Mouse (Mus musculus) hindbrain, embryonic 12.5 days (tissue): ENCODE data around the gene Rpgr. TPM values are rescaled to one million over a fixed set of nuclear protein-coding genes. Genes with fewer than 3 reads are reported as not detected.

Experiments
- ATAC-seq: fragments of 200-750 bp; cut with Nextera tagmentation; 2 replicates; pipeline ENCODE4 v1.8.0; 2017; ENCODE audit warnings: moderate TSS enrichment; ENCODE audit not compliant: low FRiP score
- H3K27ac ChIP-seq: fragments of 300-500 bp; sonication (generic); 2 replicates; pipeline ENCODE4 v1.5.1; 2016; ENCODE audit warnings: mild to moderate bottlenecking
- H3K27me3 ChIP-seq: fragments of 300-500 bp; sonication (generic); 2 replicates; pipeline ENCODE4 v1.6.1; 2016; ENCODE audit warnings: mild to moderate bottlenecking
- H3K36me3 ChIP-seq: fragments of 300-500 bp; sonication (generic); 2 replicates; pipeline ENCODE4 v1.6.1; 2016; ENCODE audit warnings: mild to moderate bottlenecking
- H3K4me1 ChIP-seq: fragments of 300-500 bp; sonication (generic); 2 replicates; pipeline ENCODE4 v1.6.1; 2016
- H3K4me2 ChIP-seq: fragments of 300-500 bp; sonication (generic); replicated peaks from 2 replicates; pipeline ENCODE4 v1.6.1; 2016; ENCODE audit warnings: mild to moderate bottlenecking
- H3K4me3 ChIP-seq: fragments of 300-500 bp; sonication (generic); 2 replicates; pipeline ENCODE4 v1.5.1; 2016; ENCODE audit warnings: mild to moderate bottlenecking
- H3K9ac ChIP-seq: fragments of 300-500 bp; sonication (generic); 2 replicates; pipeline ENCODE4 v1.6.1; 2016; ENCODE audit warnings: mild to moderate bottlenecking, moderate library complexity
- H3K9me3 ChIP-seq: fragments of 300-500 bp; sonication (generic); replicated peaks from 2 replicates; pipeline ENCODE4 v1.6.1; 2016; ENCODE audit warnings: mild to moderate bottlenecking
- whole genome bisulfite sequencing: fragments of 180-500 bp; shearing (Covaris S2); methylation state at CpG from one replicate; pipeline ENCODE4 v1.1.7; 2016; 5-methylcytosine and 5-hydroxymethylcytosine counted together
- polyA plus RNA-seq: library from polyadenylated mRNA; unstranded; fragments of >200 nt; fragmentation: Nextera tagmentation; extraction: Ambion mirVana; gene quantifications from 2 replicates; pipeline ENCODE4 v1.2.1, GENCODE M21; 2016

Gene Rpgr
- polyA plus RNA-seq, 1 experiment from 2014 or later: 44.6 TPM

DNA sequence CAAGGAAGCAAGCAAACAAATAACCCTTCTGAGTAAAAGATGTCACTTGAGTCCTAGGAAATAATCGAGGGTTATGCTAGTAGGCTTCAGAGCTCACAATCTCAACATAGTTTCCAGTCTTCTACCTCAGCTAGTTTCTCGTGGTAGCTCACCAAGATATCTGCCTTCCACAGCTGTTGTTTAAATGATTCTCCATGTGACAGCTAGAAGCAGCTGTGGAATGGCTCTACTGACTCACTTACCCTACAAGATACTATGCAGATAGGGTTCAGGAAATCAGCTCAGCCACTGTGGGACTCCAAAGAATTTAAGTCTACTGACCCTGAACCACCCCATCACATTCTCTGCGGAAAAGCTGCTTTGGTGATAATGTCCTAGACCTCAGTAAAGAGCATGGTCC lies 64.3 kb downstream of the Rpgr start:
- no peaks in the 10 kb centered on the region for H3K9me3 ChIP-seq
- WGBS: 64% methylated on average over 3 of the region's 3 CpGs
- no peak overlapping the region for H3K4me2 ChIP-seq
- H3K27ac ChIP-seq: no peak overlapping the region
- ATAC-seq: no peak
- no peaks in the 10 kb centered on the region for H3K27me3 ChIP-seq
- no peak overlapping the region for H3K9ac ChIP-seq
- no peaks in the 10 kb centered on the region for H3K4me1 ChIP-seq
- no peaks in the 10 kb centered on the region for H3K36me3 ChIP-seq
- H3K4me3 ChIP-seq: no peak overlapping the region

DNA sequence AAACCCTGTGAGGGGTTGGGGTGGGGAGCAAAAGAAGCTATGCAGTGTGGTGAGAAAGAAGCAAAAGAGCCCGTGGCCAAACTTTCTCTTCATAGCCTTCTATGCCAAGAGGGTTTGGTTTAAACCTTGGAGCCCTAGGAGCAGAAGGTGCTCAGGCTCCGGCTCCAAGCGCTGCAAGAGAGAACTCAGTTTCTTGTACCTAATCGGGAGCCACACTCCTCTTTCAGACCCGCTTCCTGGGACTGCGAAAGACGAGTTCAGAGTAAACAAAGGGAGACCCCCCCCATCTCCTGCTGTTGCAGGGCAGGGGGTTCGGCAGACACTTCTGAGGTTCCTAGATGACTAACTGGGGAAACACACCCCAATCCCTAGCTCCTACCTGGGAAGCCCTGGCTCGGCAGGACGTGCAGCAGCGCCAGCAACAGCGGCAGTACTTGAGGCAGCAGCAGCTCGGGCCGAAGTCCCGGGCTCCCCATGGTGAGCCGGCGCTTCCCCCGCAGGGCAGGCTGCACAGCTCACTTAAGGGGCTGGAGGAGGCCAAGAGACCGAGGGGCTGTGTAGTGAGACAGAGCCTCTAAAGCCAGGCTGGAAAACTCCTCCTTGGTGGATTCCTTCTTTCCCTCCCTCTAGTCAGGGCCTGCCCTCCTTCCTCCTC lies 99.5 kb downstream of the Rpgr start, which contains the start of gene Srpx:
Srpx (minus strand) TSS at position 645 of the 655 bp plus-strand sequence.
- 25% methylated on average over 19 of the region's 19 CpGs for WGBS
- ATAC-seq: peak; percentile 66

DNA sequence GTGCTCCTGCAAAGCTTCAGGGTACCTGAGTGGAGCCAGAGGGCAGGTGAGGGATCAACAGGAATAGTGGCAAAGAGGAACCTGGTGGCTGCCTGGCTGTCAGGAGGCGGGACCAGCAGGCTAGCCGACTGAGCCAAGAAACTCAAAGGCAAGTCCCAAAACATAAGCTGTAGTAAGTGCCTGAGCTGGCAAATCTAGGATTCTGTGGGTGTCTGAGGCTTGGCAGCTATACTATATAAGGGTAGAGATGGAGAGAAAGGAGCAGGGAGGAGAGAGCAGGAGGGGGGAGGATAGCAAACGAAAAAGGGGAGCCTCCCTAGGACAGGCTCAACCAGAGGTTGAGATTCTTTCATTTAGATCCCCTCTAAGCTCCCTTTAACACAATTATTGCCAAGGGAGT lies 100.9 kb downstream of the Rpgr start:
- no peak for ATAC-seq
- H3K27ac ChIP-seq: no peak overlapping the region
- 49% methylated on average over 3 of the region's 3 CpGs for WGBS

More for the DNA sequence above, 99.5 kb downstream of the Rpgr start, which contains the start of gene Srpx:
- no peaks in the 10 kb centered on the region for H3K4me1 ChIP-seq
- H3K27me3 ChIP-seq: no peaks in the 10 kb centered on the region; the same call in 1 of the 2 replicates
- peak within 1 kb of the TSS; percentile 35 for H3K9ac ChIP-seq
- no peak within 1 kb of the TSS for H3K27ac ChIP-seq
- peak within 1 kb of the TSS; percentile 32 for H3K4me3 ChIP-seq
- no peaks in the 10 kb centered on the region for H3K36me3 ChIP-seq
- H3K9me3 ChIP-seq: no peaks in the 10 kb centered on the region
- peak within 1 kb of the TSS; percentile 56 for H3K4me2 ChIP-seq

DNA sequence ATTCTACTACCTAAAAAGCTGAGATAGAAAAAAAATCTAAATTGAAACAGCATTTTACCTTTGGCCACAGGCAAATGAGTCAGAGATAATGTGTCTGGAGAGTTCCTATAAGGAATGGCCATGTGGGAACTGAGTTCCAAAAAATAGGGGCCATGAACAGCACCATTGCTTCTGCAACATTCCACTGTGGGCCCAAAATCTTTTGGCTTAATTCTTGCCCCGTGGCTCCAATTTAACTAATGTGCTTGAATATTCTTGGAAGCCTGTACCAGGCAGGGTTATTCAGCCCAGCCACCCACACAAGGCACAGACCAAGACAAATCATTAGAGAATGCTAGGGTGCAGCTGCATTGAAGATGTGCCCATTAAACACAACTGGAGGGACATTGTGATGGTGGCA lies 106.0 kb downstream of the Rpgr start:
- H3K4me2 ChIP-seq: no peak overlapping the region
- no peak overlapping the region for H3K4me3 ChIP-seq
- H3K36me3 ChIP-seq: no peaks in the 10 kb centered on the region
- no peaks in the 10 kb centered on the region for H3K9me3 ChIP-seq
- H3K27me3 ChIP-seq: no peaks in the 10 kb centered on the region
- no peaks in the 10 kb centered on the region for H3K4me1 ChIP-seq
- H3K27ac ChIP-seq: no peak overlapping the region
- ATAC-seq: no peak
- 54% methylated on average over 1 of the region's 1 CpGs for WGBS
- no peak overlapping the region for H3K9ac ChIP-seq

More for the DNA sequence above, 100.9 kb downstream of the Rpgr start:
- no peaks in the 10 kb centered on the region for H3K36me3 ChIP-seq
- H3K27me3 ChIP-seq: no peaks in the 10 kb centered on the region; the same call in 1 of the 2 replicates
- no peaks in the 10 kb centered on the region for H3K4me1 ChIP-seq
- H3K4me2 ChIP-seq: no peak overlapping the region
- no peak overlapping the region for H3K4me3 ChIP-seq
- H3K9ac ChIP-seq: no peak overlapping the region
- H3K9me3 ChIP-seq: no peaks in the 10 kb centered on the region

DNA sequence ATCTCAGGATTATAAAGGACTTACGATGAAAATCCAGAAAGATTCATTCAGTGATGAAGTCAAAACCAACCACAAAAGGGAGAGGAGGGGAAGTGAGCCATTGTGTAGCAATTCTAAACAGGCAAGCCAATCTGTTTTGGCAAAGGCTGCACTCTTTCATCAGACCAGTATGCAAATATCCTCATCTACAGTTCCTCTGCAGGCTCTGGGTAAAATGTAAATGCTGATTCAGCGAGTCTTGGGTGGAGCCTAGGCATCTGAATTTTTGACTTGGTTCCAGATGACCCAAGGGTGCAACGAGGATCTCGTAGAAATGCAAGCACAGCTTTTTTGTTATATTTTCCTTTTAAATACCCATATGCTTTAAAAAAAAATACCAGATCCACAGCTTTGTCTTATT lies 108.2 kb downstream of the Rpgr start:
- H3K27ac ChIP-seq: no peak overlapping the region
- H3K36me3 ChIP-seq: no peaks in the 10 kb centered on the region
- no peak overlapping the region for H3K9ac ChIP-seq
- WGBS: 59% methylated on average over 4 of the region's 4 CpGs
- H3K9me3 ChIP-seq: no peaks in the 10 kb centered on the region
- no peak overlapping the region for H3K4me2 ChIP-seq
- H3K4me1 ChIP-seq: no peaks in the 10 kb centered on the region
- H3K27me3 ChIP-seq: no peaks in the 10 kb centered on the region
- no peak overlapping the region for H3K4me3 ChIP-seq
- ATAC-seq: no peak

DNA sequence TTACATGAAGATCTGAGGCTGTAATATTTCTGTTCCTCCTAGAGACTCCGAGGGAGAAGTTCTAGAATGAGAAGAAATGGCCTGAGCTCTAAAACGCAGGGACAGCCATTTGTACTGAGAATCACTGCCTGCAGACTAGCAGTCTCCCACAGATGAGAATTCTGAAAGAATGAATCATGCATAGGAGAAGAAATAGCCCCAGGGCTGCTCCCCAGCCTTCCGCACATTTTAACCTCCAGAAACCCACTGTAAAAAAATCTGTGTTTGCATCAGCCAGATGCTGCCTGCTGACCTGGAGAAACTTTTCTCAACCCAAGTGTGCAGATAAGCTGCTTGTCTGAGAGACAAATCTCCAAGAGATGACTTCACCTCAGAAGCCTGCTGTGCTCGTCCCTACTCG lies 111.2 kb downstream of the Rpgr start:
- no peak overlapping the region for H3K4me3 ChIP-seq
- ATAC-seq: no peak
- no peaks in the 10 kb centered on the region for H3K4me1 ChIP-seq
- no peak overlapping the region for H3K4me2 ChIP-seq
- H3K9ac ChIP-seq: no peak overlapping the region
- H3K9me3 ChIP-seq: no peaks in the 10 kb centered on the region
- WGBS: 69% methylated on average over 5 of the region's 5 CpGs
- H3K27ac ChIP-seq: no peak overlapping the region
- H3K27me3 ChIP-seq: no peaks in the 10 kb centered on the region
- H3K36me3 ChIP-seq: no peaks in the 10 kb centered on the region

DNA sequence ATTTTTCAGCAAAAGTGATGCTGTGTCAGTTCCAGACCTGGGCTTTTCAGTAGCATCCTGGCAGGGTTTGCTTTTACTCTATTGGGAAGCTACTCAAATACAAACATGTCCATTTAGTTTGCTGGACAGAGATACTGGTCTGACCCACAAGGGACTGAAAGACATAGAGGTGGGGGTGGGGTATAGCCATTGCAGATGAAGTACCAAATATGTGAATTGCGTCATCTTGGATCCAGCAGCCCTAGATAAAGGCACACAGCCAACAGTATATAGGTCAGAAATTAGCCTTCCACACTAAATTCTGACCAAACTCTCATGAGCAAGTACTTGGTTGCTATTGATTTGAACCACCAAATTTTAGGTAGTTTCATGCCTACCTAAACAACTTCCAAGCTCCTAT lies 114.0 kb downstream of the Rpgr start:
- no peak overlapping the region for H3K4me3 ChIP-seq
- no peak overlapping the region for H3K9ac ChIP-seq
- no peaks in the 10 kb centered on the region for H3K36me3 ChIP-seq
- no peak overlapping the region for H3K4me2 ChIP-seq
- H3K4me1 ChIP-seq: no peaks in the 10 kb centered on the region
- H3K27ac ChIP-seq: no peak overlapping the region
- ATAC-seq: no peak
- H3K9me3 ChIP-seq: no peaks in the 10 kb centered on the region
- H3K27me3 ChIP-seq: no peaks in the 10 kb centered on the region
- WGBS: 83% methylated on average over 1 of the region's 1 CpGs

DNA sequence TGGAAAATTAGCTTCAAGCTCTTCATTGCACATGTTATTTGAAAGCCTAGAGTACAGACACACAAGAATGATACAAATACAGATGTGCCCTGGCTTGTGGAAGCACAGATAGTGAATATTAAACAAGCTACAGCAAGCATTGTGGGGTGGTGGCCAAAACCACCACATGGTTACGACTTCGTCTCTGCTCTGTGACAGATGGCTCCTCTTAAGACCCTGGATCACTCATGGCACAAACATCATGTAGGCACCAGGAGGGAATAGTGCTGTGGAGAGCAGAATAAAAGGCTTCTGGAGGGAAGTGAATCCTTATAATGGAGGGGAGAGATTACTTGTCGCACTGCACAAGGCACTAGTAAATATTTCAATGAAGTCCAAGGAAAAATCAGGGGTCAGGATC lies 120.9 kb downstream of the Rpgr start:
- Histone ChIP-seq H3K4me1 (no peaks in the 10 kb centered on the region), H3K4me2 (no peak overlapping the region), H3K27me3 (no peaks in the 10 kb centered on the region), H3K9me3 (no peaks in the 10 kb centered on the region), H3K36me3 (no peaks in the 10 kb centered on the region), H3K4me3 (no peak overlapping the region), H3K27ac (no peak overlapping the region), H3K9ac (no peak overlapping the region)
- WGBS: 89% methylated on average over 3 of the region's 3 CpGs
- no peak for ATAC-seq

DNA sequence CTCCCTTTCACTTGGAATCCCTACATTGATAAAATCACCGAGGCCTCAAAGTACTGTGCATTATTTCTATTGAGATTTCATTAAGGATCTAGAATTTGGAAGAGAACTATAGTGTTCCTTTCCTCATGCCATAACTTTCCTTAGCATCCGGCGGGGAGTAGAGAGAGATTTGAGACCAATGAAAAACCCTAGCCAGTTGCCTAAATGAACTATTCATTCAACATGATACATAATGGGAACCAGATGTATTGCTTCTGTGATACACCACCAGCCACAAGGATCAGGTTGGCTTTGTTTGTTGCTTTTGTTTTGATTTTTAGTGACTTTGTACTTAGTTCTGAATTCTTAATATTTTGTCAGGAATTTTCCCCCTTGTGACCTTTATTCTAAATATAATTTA lies 136.3 kb downstream of the Rpgr start:
- no peak overlapping the region for H3K4me2 ChIP-seq
- H3K27me3 ChIP-seq: no peaks in the 10 kb centered on the region
- H3K4me1 ChIP-seq: no peaks in the 10 kb centered on the region
- H3K36me3 ChIP-seq: no peaks in the 10 kb centered on the region
- WGBS: 74% methylated on average over 3 of the region's 3 CpGs
- no peak overlapping the region for H3K27ac ChIP-seq
- no peak overlapping the region for H3K9ac ChIP-seq
- no peaks in the 10 kb centered on the region for H3K9me3 ChIP-seq
- ATAC-seq: no peak
- H3K4me3 ChIP-seq: no peak overlapping the region

DNA sequence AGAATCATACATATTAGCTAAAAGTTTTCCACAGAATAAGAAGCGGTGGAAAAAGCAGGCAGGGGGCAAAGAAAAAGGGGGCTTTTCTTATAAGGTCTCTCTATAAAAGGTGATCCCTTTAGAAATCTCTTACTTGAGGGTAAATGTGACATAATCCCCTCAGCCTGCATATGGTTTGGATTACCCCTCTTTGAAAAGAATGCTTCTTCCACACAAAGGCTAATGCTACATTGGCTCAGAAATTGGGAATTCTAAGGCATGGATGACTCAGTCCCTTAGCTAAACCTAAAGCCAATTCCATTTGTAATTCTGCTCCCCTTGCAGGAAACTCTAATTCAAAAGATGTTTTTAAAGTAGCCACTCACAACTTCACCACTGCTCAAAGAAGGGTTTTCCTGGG lies 136.7 kb downstream of the Rpgr start:
- no peak overlapping the region for H3K4me3 ChIP-seq
- no peak overlapping the region for H3K27ac ChIP-seq
- no peak for ATAC-seq
- H3K36me3 ChIP-seq: no peaks in the 10 kb centered on the region
- WGBS: 79% methylated on average over 1 of the region's 1 CpGs
- H3K9me3 ChIP-seq: no peaks in the 10 kb centered on the region
- no peaks in the 10 kb centered on the region for H3K4me1 ChIP-seq
- no peak overlapping the region for H3K9ac ChIP-seq
- no peaks in the 10 kb centered on the region for H3K27me3 ChIP-seq
- H3K4me2 ChIP-seq: no peak overlapping the region

DNA sequence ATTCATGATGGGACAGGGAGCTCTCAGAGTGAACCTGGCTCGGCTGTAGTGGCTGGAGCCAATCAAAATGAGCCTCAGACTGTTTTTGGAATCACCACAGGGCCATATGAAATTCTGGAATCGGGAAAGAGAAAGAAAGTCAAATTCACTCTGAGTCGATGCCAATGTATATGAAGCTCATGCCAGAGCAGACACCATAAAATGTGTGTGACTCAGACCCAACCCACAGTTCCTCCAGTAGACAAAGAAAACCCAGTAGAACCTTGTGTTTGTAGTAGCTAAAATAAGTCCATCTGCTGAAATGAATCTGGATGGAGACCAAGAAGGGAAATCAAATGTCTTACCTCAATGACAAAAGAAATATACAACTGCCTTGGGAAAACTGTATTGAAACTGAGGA lies 142.8 kb downstream of the Rpgr start:
- H3K27me3 ChIP-seq: no peaks in the 10 kb centered on the region
- no peaks in the 10 kb centered on the region for H3K36me3 ChIP-seq
- H3K9me3 ChIP-seq: no peaks in the 10 kb centered on the region
- 90% methylated on average over 3 of the region's 3 CpGs for WGBS
- no peaks in the 10 kb centered on the region for H3K4me1 ChIP-seq
- H3K4me3 ChIP-seq: no peak overlapping the region
- no peak overlapping the region for H3K27ac ChIP-seq
- no peak for ATAC-seq
- no peak overlapping the region for H3K4me2 ChIP-seq
- no peak overlapping the region for H3K9ac ChIP-seq

DNA sequence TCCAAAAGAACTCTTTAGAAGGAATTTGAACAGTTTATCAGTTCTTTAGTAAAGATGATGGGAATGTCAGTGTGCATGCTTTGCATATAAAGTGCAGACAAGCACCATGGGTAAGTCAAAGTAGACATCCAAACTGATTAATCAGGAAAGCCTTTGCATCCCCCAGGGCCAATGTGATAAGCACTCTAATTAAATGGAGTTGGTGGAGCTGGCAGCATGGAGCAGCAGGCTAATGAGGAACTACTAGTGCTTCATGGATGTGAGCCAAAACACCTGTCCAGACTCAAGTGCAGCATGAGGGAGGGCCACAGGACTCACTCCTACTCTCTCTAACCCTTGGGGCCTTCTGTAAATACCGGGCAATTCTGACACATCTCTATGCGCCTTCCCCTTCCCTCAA lies 145.2 kb downstream of the Rpgr start:
- H3K27ac ChIP-seq: no peak overlapping the region
- ATAC-seq: no peak
- H3K9me3 ChIP-seq: no peaks in the 10 kb centered on the region
- no peaks in the 10 kb centered on the region for H3K36me3 ChIP-seq
- H3K4me3 ChIP-seq: no peak overlapping the region
- H3K4me2 ChIP-seq: no peak overlapping the region
- H3K9ac ChIP-seq: no peak overlapping the region
- H3K4me1 ChIP-seq: no peaks in the 10 kb centered on the region
- no peaks in the 10 kb centered on the region for H3K27me3 ChIP-seq
- 81% methylated on average over 2 of the region's 2 CpGs for WGBS

DNA sequence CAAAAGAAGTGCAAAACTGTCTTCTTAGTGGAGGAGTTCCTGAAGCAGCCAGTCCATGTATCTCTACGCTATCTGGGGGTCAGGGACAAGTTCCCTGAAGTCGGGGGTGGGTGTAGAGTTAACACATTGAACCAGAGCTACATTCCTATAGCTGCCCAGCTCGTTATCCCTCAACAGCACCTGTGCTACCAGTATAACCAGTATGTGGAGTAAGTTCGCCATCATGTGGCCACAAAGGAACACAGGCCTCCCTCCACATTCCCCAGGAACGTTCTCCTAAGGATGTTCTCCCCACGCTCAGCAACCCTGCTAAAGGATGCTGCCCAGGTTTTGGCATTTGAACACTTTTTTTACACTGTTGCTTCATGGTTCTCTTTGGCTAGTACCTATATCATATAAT lies 146.0 kb downstream of the Rpgr start:
- Histone ChIP-seq H3K9ac (no peak overlapping the region), H3K4me3 (no peak overlapping the region), H3K27ac (no peak overlapping the region), H3K36me3 (no peaks in the 10 kb centered on the region), H3K4me1 (no peaks in the 10 kb centered on the region), H3K9me3 (no peaks in the 10 kb centered on the region), H3K4me2 (no peak overlapping the region), H3K27me3 (no peaks in the 10 kb centered on the region)
- WGBS: 20% methylated on average over 6 of the region's 6 CpGs
- ATAC-seq: no peak
